Mouse (Mus musculus) neural tube, embryonic 13.5 days (tissue): ENCODE results near the gene Rap1gap2. TPM values are rescaled to one million over a fixed set of nuclear protein-coding genes. Genes with fewer than 3 reads are reported as not detected.

Experiments used
- ATAC-seq: fragments of 200-750 bp; cut with Nextera tagmentation; 2 replicates; pipeline ENCODE4 v1.8.0; 2017; ENCODE audit warnings: low read depth, mild to moderate bottlenecking, moderate TSS enrichment, moderate library complexity
- H3K27ac ChIP-seq: fragments of 300-500 bp; sonication (generic); replicated peaks from 2 replicates; pipeline ENCODE4 v1.5.1; 2015; ENCODE audit warnings: moderate library complexity, mild to moderate bottlenecking, inconsistent platforms
- H3K27me3 ChIP-seq: fragments of 300-500 bp; sonication (generic); 2 replicates; pipeline ENCODE4 v1.6.1; 2015; ENCODE audit warnings: mild to moderate bottlenecking, inconsistent platforms
- H3K36me3 ChIP-seq: fragments of 300-500 bp; sonication (generic); 2 replicates; pipeline ENCODE4 v1.6.1; 2015; ENCODE audit warnings: mild to moderate bottlenecking, inconsistent platforms
- H3K4me1 ChIP-seq: fragments of 300-500 bp; sonication (generic); replicated peaks from 2 replicates; pipeline ENCODE4 v1.6.1; 2015; ENCODE audit warnings: inconsistent platforms
- H3K4me2 ChIP-seq: fragments of 300-500 bp; sonication (generic); 2 replicates; pipeline ENCODE4 v1.6.1; 2015; ENCODE audit warnings: inconsistent platforms, mild to moderate bottlenecking, moderate library complexity
- H3K4me3 ChIP-seq: fragments of 300-500 bp; sonication (generic); 2 replicates; pipeline ENCODE4 v1.5.1; 2015; ENCODE audit warnings: mild to moderate bottlenecking, inconsistent platforms
- H3K9ac ChIP-seq: fragments of 300-500 bp; sonication (generic); 2 replicates; pipeline ENCODE4 v1.6.1; 2015; ENCODE audit warnings: moderate library complexity, mild to moderate bottlenecking, inconsistent platforms
- H3K9me3 ChIP-seq: fragments of 300-500 bp; sonication (generic); 2 replicates; pipeline ENCODE4 v1.6.1; 2016; ENCODE audit warnings: inconsistent platforms
- WGBS: fragments of 180-500 bp; shearing (Covaris S2); methylation state at CpG from one replicate; pipeline ENCODE4 v1.1.7; 2015; 5-methylcytosine and 5-hydroxymethylcytosine counted together
- polyA plus RNA-seq: library from polyadenylated mRNA; unstranded; fragments of >200 nt; fragmentation: Nextera tagmentation; extraction: Ambion mirVana; gene quantifications from 2 replicates; pipeline ENCODE4 v1.2.1, GENCODE M21; 2015

Rap1gap2 gene
- polyA plus RNA-seq, 1 experiment from 2014 or later: 10.9 TPM

DNA sequence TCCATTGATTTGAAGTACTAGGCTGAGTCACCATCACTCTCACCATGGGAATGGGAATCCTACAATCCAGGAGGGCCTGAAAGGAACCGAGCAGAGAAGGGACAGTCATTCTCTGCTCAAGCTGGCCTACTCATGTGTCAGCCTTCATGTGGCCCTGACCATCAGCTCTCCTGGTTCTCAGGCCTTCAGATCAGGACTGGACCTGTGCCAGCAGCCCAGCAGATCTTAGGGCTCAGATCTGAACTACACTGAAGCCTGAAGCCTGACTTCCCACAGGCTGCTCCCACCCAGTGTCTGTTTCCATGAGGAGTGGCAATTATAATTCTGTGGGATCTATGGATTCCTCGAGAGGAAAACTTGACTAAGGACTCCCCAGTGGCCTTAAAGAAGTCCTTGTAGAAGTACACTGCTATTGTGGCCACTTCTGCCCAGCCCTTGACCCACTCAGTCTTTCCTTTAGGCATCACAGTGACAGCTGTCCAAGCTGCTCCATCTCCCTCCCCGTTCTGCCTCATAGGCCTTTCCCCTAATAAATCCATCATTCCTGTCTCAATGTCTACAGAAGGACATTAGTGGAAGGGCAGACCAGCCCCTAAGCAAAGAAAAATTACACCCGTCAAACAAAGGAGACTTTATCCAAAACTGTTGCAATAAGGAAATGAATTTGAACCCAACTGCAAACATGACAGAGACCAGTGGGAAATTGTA, 231.4 kb downstream of the Rap1gap2 start:
- Histone ChIP-seq H3K4me3 (no peak overlapping the region), H3K4me1 (peaks cover 7% of the 10 kb centered on the region), H3K4me2 (no peak overlapping the region), H3K27me3 (0 out of 2 replicates have a peak, but pooled peaks cover 3% of the 10 kb centered on the region), H3K36me3 (0 out of 2 replicates have a peak, but pooled peaks cover 2% of the 10 kb centered on the region), H3K27ac (no peak overlapping the region), H3K9ac (no peak overlapping the region), H3K9me3 (no peaks in the 10 kb centered on the region)
- WGBS: 61% methylated on average over 4 of the region's 4 CpGs
- no peak for ATAC-seq

GRCm38 (mm10) chr11:74376847-74377246, 233.9 kb downstream of the Rap1gap2 start:
- Histone ChIP-seq H3K36me3 (no peaks in the 10 kb centered on the region), H3K27ac (no peak overlapping the region), H3K9ac (no peak overlapping the region; the same call in 1 of the 2 replicates), H3K4me1 (peaks cover 7% of the 10 kb centered on the region), H3K4me3 (no peak overlapping the region), H3K27me3 (0 out of 2 replicates have a peak, but pooled peaks cover 3% of the 10 kb centered on the region), H3K9me3 (no peaks in the 10 kb centered on the region), H3K4me2 (no peak overlapping the region)
- 84% methylated on average over 3 of the region's 3 CpGs for WGBS
- ATAC-seq: peak; percentile 82

DNA sequence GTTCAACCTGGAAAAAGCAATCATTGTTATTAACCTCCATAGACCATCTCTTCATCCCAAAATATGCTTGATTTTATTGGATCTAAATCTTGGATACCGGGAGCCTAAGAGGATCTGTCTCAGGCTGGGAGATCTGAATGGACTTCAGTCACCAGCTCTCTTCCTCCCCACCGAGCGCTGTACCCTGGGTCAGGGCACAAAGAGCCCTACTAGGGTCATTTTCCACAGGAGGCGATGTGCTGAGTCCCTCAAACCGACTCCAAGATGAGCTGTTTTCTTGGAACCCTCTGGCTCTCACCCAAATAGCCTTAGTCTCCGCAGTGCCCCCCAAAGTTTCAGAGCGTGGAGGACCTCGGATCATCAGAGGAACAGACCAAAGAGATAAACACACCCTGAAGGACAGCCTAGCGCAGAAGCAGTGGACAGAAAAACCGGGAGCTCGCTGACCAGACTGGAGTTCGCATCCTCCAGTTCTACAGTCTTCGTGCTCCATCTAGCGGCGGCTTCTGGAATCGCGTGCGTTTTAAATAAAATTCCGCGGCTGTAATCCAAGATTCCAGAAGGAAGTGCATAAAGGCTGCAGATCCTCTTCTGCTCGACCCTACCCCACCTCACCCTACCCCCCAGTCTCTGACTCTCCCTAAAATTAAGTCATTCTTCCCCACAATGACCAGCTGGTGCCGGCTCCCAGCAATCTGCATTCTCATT, 239.2 kb downstream of the Rap1gap2 start:
- Histone ChIP-seq H3K9me3 (no peaks in the 10 kb centered on the region), H3K36me3 (no peaks in the 10 kb centered on the region), H3K27ac (no peak overlapping the region), H3K4me2 (no peak overlapping the region), H3K27me3 (peaks cover 14% of the 10 kb centered on the region), H3K4me3 (no peak overlapping the region), H3K4me1 (no peaks in the 10 kb centered on the region), H3K9ac (no peak overlapping the region)
- WGBS: 14% methylated on average over 22 of the region's 22 CpGs
- ATAC-seq: peak; percentile 80

GRCm38 (mm10) chr11:74361769-74362168, 248.9 kb downstream of the Rap1gap2 start, which contains the start of gene Olfr412:
Olfr412 (plus strand) TSS chr11:74362069.
- no peaks in the 10 kb centered on the region for H3K27me3 ChIP-seq
- H3K36me3 ChIP-seq: no peaks in the 10 kb centered on the region
- no peak within 1 kb of the TSS for H3K4me3 ChIP-seq
- 75% methylated on average over 1 of the region's 1 CpGs for WGBS
- no peak for ATAC-seq
- H3K9ac ChIP-seq: no peak within 1 kb of the TSS
- H3K4me1 ChIP-seq: no peaks in the 10 kb centered on the region
- H3K9me3 ChIP-seq: peaks cover 3% of the 10 kb centered on the region; the same call in 1 of the 2 replicates
- H3K4me2 ChIP-seq: no peak within 1 kb of the TSS
- H3K27ac ChIP-seq: no peak within 1 kb of the TSS

DNA sequence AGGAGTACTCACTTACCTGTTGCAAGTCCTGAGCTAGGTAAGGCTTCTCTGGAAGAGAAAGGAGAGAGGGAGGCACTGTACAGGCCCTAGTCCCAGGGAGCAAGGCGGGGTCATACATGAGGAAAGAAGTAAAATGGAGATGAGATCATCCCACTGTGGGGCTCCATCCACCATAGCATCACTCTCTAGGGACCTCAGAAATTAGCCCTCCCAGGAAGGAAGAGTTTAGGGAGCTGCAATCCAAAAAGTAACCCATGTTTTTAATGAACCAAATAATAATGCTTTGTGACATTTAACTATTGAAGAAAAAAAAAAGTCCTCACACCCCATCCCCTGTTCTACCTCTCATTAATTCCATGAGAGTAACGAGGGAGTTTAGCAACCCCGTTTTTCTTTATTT, 258.2 kb downstream of the Rap1gap2 start, which contains the start of gene Olfr411:
Olfr411 (minus strand) TSS at position 101 of the 400 bp plus-strand sequence.
- no peak within 1 kb of the TSS for H3K27ac ChIP-seq
- H3K27me3 ChIP-seq: no peaks in the 10 kb centered on the region
- ATAC-seq: no peak
- H3K9me3 ChIP-seq: no peaks in the 10 kb centered on the region
- no peaks in the 10 kb centered on the region for H3K4me1 ChIP-seq
- WGBS: 89% methylated on average over 3 of the region's 3 CpGs
- H3K4me2 ChIP-seq: no peak within 1 kb of the TSS
- no peaks in the 10 kb centered on the region for H3K36me3 ChIP-seq
- no peak within 1 kb of the TSS for H3K4me3 ChIP-seq
- H3K9ac ChIP-seq: no peak within 1 kb of the TSS

DNA sequence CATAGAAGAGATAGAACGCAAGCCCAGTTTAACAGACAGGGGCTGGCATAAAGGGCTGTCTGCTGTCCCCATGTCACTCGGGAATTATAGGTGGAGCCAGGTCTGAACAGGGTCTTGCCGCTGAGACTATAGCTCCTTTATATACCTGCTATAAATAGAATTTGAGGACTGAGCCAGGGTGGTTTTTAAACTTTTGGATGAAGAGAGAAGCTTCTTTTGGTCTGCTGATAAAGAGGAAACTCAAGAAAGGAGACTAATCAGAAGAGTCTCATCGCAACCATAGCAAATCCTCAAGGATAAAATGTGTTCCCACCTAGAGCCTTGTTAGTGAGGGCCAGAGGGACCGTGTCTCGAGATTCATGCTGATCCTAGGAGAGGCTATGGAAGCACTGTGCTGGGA, 272.8 kb downstream of the Rap1gap2 start, which contains the start of gene Olfr410:
Olfr410 (minus strand) TSS at position 101 of the 400 bp plus-strand sequence.
- Histone ChIP-seq H3K27me3 (no peaks in the 10 kb centered on the region), H3K4me3 (no peak within 1 kb of the TSS), H3K4me1 (no peaks in the 10 kb centered on the region), H3K9me3 (0 out of 2 replicates have a peak, but pooled peaks cover 2% of the 10 kb centered on the region), H3K4me2 (no peak within 1 kb of the TSS), H3K36me3 (no peaks in the 10 kb centered on the region), H3K27ac (no peak within 1 kb of the TSS), H3K9ac (no peak within 1 kb of the TSS)
- ATAC-seq: no peak
- WGBS: 80% methylated on average over 6 of the region's 6 CpGs

Other genes starting within 250 kb of the Rap1gap2 start
- gene Olfr412, start 248.8 kb downstream of the Rap1gap2 start, polyA plus RNA-seq: not detected in 2 replicates
- 1.9 and 2.1 TPM in 2 replicates for gene Ccdc92b, start 8.7 kb upstream of the Rap1gap2 start, polyA plus RNA-seq
- 16.3 and 16.9 TPM in 2 replicates for gene Cluh, start 38.6 kb upstream of the Rap1gap2 start, polyA plus RNA-seq
- gene Pafah1b1, start 113.8 kb upstream of the Rap1gap2 start, polyA plus RNA-seq: 60.9 and 74.4 TPM in 2 replicates
- 40.2 and 49.8 TPM in 2 replicates for gene Mettl16, start 159.9 kb upstream of the Rap1gap2 start, polyA plus RNA-seq
- gene Mnt, start 220.0 kb upstream of the Rap1gap2 start, polyA plus RNA-seq: 8.4 and 8.9 TPM in 2 replicates